Mouse (Mus musculus) MEL-GATA-1-ER (cell line): ENCODE measurements around the gene Knop1.

ENCODE experiments used
- DNase-seq: peaks from one replicate; pipeline ENCODE4 v3.0.0-alpha.2; 2012; ENCODE audit warnings: low read depth; ENCODE audit errors: extremely low read depth

The Knop1 gene

GRCm38 (mm10) chr7:118798105-118798570 lies 57.9 kb downstream of the Knop1 start:
- peak; percentile 94 for DNase-seq

DNA sequence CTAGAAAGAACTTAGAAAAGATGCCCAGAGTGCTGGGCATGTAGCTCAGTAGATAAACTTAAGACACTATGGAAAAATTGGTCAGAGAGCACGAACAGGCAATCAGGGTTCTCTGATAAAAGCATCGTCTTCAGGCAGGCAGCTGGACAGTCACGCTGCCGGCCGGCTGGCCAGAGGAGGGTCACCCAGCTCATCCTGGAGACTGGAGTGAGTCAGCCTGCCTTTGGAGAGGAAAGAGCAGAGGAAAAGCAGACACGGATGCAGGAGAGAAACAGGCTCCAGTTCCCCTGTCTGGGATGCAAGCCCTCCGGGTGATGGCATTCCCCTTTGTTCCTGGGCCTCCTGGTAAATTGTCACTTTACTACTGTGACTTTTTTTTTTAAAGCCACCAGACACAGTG lies 58.5 kb downstream of the Knop1 start:
- no peak for DNase-seq

DNA sequence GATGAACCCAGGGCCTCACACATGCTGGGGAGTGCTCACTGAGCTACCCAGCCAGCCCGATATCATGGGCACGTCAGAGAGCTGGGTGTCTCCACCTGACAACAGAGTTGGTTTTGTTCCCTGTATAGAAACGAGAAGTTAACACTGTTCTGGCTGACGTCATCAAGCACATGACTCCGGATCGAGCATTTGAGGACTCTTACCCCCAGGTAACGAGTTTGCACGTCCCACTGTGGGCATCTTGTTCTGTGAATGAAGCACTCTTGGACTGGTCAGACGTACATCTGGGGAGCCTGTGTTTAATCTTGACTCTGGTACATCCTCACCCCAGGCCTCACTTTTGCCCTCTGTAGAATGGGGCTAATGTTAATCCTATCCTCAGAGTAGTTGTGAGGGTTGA lies 59.2 kb downstream of the Knop1 start:
- no peak for DNase-seq

GRCm38 (mm10) chr7:118795779-118796178 lies 60.3 kb downstream of the Knop1 start:
- no peak for DNase-seq

DNA sequence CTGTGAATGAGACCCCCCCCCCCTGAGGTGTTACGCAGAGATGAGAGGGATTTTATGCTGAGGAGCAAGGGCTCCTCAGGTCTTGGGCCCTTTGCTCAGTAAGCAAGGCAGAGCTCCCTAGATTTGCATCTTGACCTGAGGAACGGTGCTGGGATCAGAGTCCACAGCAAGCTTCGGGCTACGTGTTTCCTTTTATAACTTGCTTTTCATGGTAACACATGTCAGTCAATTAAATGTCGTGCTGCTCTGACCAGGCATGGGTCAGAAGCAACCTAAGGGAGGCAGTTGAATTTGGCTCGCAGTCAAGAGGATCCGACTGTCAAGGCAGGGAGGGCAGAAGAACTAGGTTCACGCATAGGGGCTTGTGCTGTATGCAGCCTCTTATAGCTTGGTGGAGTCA lies 62.2 kb downstream of the Knop1 start:
- DNase-seq: no peak
